Mouse (Mus musculus) cerebellum, postnatal 14 days (tissue): ENCODE results near the gene Irf2bp1.

Experiments
- DNase-seq, 2 experiments: peaks; one replicate each; pipeline ENCODE4 v3.0.0; 2021; ENCODE audit warnings: mixed read lengths in 2 of 2

Gene Irf2bp1

DNA sequence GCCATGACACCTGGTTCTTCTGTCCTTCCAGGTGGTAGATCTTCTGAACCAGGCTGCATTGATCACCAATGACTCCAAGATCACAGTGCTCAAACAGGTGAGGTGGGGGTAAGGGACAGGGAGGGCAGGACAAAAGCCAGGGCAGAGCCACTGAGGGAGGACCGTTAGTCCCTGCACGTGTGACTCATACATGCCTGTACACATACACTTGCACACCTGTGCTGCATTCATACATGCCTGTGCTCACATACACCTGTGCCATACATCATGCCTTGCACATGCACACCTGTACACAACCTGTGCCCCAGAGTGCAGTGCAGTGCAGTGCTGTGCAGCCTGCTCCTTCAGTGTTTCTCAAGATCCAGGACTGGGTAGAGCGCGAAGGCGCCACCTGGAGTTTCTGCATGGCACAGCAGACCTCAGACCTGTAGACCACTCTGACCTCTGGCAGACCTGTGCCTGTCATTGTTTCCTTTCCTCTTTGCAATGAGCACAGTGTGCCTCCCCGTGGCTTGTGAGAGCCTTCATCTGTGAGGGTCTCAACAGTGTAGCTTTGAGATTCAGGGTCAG, 25.3 kb downstream of the Irf2bp1 start:
- DNase-seq = peak; percentile 67 to 77

DNA sequence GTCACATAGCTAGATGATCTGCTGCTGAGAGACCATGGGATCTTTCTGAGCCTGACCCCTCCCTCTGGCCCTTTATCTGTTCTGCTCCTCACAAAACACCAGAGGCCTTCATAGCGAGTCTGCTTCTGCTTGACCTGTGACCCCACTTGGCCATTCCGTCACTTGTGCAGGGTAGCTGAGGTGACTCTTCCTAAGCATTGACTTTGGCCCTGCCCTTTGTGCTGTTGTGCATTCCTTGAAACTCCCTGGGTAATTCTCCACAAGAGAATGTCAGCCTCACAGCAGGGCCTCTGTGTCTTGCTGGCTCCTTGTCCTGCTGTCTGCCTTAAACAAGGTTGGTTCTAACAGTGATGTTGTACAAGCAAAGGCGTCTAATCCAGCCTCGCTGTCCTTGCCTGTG, 27.8 kb downstream of the Irf2bp1 start:
- no peak for DNase-seq

DNA sequence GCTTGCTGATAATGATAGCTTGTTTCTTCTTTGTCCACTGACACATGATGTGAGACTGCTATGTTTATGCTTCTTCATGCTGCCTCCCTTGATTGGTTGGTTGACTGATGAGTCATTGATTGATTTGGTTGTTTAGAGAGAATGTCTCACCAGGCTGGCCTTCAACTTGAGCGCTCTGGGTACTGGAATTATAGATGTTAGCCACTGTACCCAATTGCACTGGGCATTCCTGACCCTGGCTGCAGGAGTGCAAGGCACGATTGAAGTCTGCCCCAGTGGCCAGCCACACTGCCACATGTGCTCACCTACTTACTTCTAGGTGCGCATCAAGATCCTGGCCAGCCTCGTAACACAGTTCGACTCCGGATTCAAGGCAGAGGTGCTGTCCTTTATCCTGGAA, 40.8 kb downstream of the Irf2bp1 start:
- DNase-seq = no peak

DNA sequence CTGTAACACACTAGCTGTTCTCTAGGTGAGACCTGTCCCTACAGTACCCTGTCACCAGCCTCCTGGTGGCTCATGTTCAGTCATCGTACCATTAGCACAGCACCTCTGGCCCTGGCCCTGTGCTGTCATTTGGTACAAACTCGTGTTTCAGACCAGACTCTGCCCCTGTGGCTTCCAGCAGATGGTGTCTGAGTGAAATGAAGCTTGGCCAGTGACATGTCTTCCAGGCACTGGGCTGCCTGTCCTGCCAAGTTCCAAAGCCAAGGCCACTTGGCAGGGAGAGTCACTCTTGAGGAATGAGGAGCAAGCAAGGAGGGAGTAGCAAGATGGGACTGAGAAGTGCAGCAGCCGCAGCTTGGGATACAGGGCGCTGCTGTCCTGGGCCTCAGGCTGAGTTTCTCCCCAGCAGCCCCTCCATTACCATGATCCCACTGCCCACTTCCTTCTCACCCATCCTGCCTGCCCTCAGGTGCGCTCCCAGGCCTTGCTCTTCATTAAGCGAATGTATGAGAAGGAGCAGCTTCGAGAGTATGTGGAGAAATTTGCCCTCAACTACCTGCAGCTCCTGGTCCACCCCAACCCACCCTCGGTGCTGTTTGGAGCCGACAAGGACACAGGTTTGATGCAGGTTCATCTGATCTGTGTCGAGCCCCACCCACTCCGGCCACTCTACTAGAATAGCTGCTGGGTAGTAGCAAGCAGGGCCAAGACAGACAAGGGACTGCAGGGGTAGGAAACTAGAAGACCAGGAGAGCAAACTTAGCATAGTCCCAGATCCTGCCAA, 42.6 kb downstream of the Irf2bp1 start:
- DNase-seq = peak; percentile 88 to 91

DNA sequence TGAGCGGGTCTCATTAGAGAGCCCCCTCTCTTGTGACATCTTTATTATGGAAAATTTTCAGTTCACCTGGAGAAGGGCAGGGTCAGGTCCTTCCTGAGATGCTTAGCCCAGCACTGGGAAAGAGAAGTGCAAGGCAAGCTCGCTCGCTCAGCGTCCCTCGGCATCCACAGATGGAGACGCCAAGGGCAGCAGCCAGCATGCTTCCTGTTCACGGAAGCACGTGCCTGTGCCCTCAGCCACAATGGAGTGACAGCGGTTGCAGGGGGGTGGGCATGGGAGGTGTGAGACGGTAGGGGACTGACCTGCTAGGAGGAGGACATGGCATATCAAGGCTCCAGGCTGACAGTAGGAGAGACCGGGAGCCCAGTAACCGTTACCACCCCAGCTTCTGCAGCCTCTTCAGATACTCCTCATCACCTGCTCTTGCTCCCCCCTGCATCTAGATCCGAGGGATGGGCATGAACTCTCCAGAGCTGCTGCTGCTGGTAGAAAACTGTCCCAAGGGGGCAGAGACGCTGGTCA, 44.2 kb downstream of the Irf2bp1 start:
- no peak for DNase-seq

DNA sequence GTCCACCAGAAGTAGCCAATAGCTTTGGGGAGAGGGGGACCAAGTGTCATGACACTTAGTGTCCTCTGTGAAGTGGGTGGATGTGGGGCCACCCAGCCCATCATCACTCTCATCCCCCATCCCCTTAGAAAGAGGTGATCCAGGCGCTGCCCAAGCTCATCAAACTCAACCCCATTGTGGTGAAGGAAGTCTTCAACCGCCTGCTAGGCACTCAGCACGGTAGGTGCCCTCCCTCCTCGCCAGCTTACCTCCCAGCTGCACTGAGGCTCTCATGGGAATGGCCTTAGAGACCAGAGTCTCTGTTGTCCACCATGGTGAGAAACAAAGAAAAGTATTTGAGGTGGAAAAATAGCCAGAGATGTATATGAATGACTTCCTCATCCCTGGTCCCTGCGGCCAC, 45.4 kb downstream of the Irf2bp1 start:
- DNase-seq = no peak

DNA sequence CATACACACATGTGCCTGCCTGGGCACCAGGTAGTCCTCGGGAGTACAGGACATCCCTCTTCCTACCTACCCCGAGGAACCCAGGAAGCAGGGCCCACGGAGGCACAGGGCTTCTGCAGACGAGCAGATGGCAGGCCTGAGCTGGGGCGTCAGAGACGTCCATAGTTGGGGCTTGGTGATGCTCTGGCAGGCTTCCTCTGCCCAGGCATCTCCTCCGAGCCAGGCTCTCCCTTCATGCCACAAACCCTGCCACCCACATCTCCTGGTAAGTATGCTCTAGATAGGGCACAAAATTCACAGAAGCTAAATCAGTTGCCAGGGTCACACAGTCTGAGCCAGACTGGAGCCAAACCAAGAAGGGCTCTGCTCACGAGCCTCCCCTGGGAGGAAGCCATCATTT, 46.3 kb downstream of the Irf2bp1 start:
- DNase-seq = peak in 1 of 2 experiments; percentile 45

DNA sequence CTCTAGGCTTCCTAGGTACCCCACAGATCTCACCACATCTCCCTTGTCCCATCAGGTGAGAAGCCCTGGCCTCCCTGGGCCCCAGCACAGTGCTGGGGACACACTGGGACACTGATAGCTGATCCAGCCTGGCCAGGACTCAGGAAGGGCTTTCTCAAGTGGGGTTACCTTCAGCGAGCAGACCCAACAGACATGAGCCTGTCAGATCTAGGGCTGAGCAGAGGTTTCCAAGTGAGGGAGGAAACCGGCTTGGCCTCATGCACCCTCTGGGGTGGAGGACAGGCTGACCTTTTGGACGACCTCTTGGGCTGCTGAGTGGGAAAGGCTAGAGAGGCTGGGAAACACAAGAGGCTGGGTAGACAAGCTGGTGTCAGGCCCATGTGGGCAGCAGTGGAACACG, 47.3 kb downstream of the Irf2bp1 start:
- DNase-seq = peak in 1 of 2 experiments; percentile 11

DNA sequence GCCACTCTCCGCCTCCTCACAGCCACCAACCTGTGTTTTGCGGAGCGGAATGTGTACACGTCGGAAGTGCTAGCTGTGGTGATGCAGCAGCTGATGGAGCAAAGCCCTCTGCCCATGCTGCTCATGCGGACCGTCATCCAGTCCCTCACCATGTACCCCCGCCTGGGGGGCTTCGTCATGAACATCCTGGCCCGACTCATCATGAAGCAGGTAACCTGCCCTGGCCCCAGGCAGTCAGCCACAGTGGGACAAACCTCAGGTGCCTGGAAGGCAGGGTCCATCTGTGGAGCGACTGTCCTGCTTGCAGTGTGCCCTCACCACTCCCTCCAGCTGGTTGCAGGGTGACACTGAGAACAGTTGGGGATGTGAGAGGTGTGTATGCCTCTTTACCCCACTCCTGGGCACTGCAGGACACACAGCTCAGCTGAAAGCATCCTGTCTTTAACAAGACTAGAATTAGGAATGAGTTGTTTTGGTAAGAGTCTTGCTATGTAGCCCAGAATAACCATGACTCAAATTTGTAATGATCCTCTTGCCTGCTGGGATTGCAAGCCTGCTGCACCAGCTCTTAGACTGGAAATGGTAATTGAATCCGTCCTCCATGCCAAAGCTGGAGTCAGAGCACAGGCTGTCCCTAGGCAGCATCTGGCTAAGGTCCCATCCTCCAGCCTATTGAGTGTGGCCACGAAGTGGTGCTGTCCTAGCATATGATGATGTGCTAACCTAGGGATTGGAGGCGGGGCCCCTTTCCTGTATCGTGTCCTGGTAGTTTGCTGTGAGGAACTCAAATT, 48.7 kb downstream of the Irf2bp1 start:
- peak in 1 of 2 experiments; percentile 59 for DNase-seq

DNA sequence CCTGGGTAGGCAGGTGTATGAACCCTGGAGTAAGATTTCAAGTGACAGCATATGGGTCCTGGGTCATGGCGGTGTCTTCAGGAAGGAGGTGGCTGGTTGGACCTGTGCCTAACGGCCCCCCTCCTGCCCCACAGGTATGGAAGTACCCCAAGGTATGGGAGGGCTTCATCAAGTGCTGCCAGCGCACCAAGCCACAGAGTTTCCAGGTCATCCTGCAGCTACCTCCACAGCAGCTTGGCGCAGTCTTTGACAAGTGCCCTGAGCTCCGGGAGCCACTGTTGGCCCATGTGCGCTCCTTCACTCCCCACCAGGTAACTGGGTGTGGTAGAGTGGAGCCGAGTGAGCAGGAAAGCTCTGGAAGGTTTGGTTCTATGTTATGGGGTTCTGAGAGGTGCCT, 49.3 kb downstream of the Irf2bp1 start:
- DNase-seq = no peak

DNA sequence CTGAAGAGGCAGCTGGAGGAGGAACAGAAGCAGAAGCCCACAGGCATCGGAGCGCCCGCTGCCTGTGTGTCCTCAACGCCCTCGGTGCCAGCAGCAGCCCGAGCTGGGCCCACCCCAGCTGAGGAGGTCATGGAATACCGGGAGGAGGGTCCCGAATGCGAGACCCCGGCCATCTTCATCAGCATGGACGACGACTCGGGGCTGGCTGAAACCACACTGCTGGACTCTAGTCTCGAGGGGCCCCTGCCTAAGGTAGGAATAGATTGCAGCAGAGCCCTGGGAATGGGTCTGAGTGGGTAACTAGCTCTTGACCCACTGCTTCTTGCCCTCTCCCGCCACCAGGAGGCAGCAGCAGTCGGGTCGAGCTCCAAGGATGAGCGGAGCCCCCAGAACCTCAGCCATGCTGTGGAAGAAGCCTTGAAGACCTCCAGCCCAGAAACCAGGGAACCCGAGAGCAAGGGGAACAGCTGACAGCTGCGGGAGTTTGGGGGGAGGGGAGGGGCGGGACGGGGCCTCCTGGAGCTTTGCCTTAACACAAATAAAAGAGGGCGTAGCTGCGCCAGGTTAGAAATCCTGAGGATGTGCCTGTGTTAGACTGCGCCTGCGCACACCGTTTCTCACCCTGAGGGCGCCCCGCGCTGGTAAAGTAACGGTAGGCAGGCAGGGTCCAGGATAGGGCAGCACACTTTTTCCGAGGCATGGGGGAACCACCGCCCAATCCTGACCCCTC, 50.4 kb downstream of the Irf2bp1 start, which contains the start of gene Rsph6a:
TSS of gene Rsph6a (plus strand) at position 644 of the 730 bp plus-strand sequence.
- DNase-seq = peak; percentile 73 to 87

DNA sequence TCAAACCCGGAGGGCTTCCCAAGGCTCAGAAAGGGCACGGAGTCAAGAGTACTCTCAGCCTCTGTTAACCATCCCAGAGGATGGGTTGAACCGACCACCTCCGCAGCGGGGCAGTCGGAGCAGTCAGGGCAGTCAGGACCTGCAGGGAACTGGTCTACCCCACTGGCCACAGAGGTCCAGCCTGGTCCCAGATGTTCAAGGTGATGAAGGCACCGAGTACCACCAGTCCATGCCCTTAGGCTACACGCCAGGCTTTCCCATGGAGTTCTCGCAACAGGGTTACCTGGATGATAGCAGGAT, 50.9 kb downstream of the Irf2bp1 start:
- DNase-seq = no peak

DNA sequence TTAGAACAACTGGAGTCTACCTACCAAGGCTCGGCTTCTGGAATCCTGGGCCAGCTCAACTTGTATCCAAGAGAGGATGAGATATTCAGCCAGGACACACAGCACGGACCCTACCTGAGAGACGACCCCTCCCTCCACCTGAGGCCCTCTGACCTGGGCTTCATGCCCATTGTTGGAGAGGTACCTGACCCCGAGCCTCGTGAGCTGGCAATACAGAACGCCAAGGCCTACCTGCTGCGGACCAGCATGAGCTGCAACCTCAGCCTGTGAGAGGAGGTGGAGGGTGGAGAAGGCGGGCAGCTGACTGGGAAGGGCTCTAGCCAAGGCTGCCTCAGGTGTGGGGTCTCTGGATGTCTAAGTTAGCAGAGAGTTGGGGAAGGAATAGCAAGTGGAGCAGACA, 51.3 kb downstream of the Irf2bp1 start:
- no peak for DNase-seq
